Mouse (Mus musculus) C2C12 (cell line): Measurements from ENCODE around the gene Adam12.

Experiments used
- CEBPB ChIP-seq: IDR thresholded peaks from one replicate; pipeline ENCODE4 v1.6.1; 2011; ENCODE audit warnings: low read depth, mild to moderate bottlenecking, control low read depth, moderate library complexity
- CTCF ChIP-seq: IDR thresholded peaks from one replicate; pipeline ENCODE4 v1.5.1; 2011; ENCODE audit not compliant: control insufficient read depth, insufficient read depth, insufficient read length
- FOSL1 ChIP-seq: IDR thresholded peaks from one replicate; pipeline ENCODE4 v1.8.0; 2011; ENCODE audit warnings: mild to moderate bottlenecking, low read length; ENCODE audit not compliant: poor library complexity, insufficient read depth, severe bottlenecking
- MAX ChIP-seq: IDR thresholded peaks from one replicate; pipeline ENCODE4 v1.6.1; 2011; ENCODE audit warnings: mild to moderate bottlenecking, control low read depth
- MYOD1 ChIP-seq: IDR thresholded peaks from one replicate; pipeline ENCODE4 v1.6.1; 2011; ENCODE audit warnings: low read depth; ENCODE audit not compliant: control insufficient read depth, insufficient read length
- MYOG ChIP-seq: IDR thresholded peaks from one replicate; pipeline ENCODE4 v1.6.1; 2011; ENCODE audit not compliant: control insufficient read depth, insufficient read length; ENCODE audit errors: extremely low read depth
- USF1 ChIP-seq: IDR thresholded peaks from one replicate; pipeline ENCODE4 v1.6.1; 2011; ENCODE audit warnings: low read depth, mild to moderate bottlenecking, control low read depth, moderate library complexity

DNA sequence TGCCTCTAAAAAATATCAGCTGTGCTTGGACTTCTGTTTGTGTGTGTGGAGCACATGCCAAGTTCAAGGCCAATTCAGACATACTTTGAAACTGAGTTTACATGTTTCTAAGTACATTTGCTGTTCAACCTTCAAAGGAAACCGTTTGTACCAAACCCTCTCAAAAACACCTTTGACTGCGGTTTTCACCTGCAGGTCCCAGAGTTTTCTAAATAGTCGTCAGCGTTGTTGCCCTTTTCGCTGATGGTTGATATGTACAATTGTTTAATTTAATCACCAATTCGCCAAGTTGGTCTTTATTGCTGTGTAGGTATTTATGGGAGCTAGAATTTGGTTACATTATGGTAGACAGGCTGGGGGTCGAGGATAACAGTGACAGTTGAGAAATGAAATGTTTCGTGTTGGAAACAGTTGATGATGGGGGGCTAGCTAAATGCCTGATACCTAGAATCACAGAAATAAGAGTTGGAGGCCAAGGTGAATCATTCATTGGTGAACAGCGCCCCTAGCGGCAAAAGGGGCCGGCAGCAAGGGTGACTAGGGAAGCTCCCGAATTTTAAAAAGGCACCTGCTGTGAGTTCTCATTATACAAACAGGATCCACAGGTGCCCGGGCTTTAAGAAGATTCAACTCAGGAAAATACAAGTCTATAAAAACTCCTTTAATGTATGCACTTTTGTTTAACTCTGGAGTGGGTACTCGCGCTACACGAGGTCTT is 8.3 kb downstream of the Adam12 start:
- no peak for TF ChIP-seq MAX
- TF ChIP-seq CTCF = peak; percentile 50
- TF ChIP-seq USF1 = no peak
- no peak for TF ChIP-seq CEBPB
- no peak for TF ChIP-seq MYOD1
- no peak for TF ChIP-seq FOSL1
- TF ChIP-seq MYOG = no peak
